Mouse (Mus musculus) right cerebral cortex, postnatal 14 days (tissue): ENCODE measurements around the gene Erc1.
"Not testable (repeated sequence)": the region's sequence is repeated elsewhere in the genome, so short reads cannot be mapped to it uniquely, and the experiment has no call there.

ENCODE experiments used
- DNase-seq: peaks from one replicate; pipeline ENCODE4 v3.0.0; 2022

Gene Erc1

DNA sequence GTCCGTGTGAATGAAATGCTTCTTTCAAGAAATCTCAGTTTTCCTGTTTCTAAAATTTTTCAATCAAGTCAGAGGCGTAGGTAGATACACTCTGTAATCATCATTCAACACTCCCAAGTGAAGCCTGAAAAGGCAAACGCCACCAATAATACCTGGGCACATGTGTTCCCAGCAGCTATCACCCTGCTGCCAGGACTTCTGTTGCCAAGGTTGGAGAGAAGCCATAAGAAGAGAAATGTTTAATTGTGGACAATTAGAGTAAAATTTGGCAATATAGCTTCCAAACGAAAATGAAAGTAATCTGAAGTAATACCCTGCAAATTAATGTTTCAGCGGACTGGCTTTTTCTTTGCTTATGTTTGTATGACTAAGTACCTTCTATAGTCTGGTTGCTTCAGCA is 140.1 kb downstream of the Erc1 start:
- no peak for DNase-seq

GRCm38 (mm10) chr6:119704899-119705298 is 143.1 kb downstream of the Erc1 start:
- no peak for DNase-seq

- no peak for DNase-seq
Measured at GRCm38 (mm10) chr6:119692754-119693153, 155.2 kb downstream of the Erc1 start.

GRCm38 (mm10) chr6:119686470-119686869 is 161.5 kb downstream of the Erc1 start:
- no peak for DNase-seq

GRCm38 (mm10) chr6:119680746-119681145 is 167.2 kb downstream of the Erc1 start:
- no peak for DNase-seq

GRCm38 (mm10) chr6:119674811-119675209 is 173.2 kb downstream of the Erc1 start:
- DNase-seq: no peak

DNA sequence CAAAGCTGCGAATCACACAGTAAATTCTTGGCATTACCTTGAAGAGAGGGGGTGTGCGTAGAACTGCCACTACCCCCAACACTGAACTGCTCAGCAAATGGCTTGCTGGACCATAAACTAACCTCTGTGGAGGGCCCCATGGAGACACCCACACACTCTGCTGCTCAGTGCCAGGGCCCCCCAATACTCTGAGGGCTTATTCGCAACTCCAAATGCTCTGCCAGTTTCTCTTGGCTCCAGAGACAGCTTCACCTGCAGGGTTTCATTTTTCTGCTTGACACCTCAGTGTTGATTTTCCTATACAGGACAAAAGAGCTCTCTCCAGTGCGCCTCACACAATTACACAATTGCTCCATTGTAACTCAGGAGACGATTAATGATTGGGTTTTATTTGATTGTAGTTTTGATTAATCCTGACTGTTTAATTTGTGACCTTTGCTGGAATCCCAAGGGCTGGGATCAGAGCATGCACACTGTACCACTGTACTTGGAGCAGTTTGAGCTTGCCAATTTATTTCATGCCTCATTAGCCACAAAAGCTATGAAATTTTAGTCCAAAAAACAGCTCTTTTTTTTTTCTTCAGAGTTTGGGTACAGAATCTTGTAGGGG is 173.7 kb downstream of the Erc1 start:
- no peak for DNase-seq

GRCm38 (mm10) chr6:119669746-119670145 is 178.2 kb downstream of the Erc1 start:
- no peak for DNase-seq

- no peak for DNase-seq
Measured at GRCm38 (mm10) chr6:119662936-119663335, 185.0 kb downstream of the Erc1 start.

- DNase-seq: no peak
Measured at GRCm38 (mm10) chr6:119661081-119661493, 186.9 kb downstream of the Erc1 start.

- DNase-seq: no peak
Measured at GRCm38 (mm10) chr6:119658441-119658840, 189.5 kb downstream of the Erc1 start.

DNA sequence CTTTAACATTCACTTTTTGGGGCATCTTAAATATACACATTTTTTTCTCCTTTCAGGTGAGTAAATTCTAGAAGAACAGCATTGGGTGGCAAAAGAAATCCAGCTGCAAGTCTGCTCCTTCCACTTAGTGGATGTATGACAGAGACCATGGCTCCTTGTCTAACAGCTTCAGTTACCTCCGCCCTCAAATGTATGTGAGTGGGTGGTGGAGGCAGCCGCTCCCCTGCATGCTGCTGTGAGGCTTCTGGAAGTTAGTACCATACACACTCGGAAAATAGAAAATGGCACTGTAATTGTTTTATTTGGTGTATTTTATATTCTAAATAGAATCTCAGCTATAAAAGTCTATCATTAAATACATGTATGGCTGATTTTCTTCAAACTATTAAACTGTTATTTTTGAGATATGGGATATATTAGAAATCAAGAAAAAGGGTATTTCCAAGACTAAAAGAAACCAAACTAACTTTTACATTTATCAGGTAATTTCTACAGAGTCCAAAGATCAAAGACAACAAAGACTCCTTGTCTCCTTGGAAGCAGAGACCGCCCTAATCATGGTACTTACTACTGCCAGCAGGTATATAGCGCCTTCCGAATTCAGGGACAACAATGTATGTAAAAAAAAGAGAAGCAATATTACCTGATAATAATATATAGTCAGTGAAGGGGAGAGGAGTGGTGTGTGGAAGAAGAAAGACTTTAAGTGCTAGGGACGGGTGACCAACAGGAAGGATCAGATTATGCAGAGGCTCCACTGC is 190.4 kb downstream of the Erc1 start:
- DNase-seq: no peak

DNA sequence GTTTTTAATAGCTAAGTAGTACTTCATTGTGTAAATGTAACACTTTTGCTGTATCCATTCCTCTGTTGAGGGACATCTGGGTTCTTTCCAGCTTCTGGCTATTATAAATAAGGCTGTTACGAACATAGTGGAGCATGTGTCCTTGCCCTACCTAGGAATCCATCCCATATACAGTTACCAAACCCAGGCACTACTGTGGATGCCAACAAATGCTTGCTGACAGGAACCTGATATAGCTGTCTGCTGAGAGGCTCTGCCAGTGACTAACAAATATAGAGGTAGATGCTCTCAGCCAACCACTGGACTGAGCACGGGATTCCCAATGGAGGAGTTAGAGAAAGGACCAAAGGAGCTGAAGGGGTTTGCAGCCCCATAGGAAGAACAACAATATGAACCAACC is 193.2 kb downstream of the Erc1 start:
- not testable (repeated sequence) for DNase-seq

DNA sequence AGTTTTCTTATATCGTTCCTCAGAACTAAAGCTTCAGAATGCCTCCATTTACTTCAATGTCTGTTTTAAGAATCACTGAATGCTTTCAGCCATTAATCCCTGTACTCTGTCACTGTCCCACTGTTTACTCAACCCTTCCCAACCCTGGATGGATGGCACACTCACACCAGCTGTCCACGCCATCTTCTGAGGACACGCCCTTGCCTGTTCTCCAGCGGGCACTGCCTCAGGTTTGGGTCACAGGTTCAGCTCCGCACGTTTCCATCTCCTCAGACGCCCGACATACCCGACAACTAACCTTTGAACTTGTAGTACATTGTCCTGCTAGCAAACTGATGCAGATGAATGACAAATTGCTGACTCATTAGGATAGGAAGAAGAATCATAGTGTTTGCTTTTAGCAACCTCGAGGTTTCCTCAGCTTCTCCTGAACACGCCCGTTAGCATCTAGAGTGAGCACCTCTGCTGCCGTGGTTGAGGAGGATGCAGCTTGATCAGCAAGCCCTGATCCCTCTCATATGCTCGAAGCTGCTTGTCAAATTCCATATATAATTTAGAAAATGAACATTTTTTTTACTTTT is 204.0 kb downstream of the Erc1 start:
- DNase-seq: no peak

- DNase-seq: no peak
Measured at GRCm38 (mm10) chr6:119643178-119643728, 204.7 kb downstream of the Erc1 start.

DNA sequence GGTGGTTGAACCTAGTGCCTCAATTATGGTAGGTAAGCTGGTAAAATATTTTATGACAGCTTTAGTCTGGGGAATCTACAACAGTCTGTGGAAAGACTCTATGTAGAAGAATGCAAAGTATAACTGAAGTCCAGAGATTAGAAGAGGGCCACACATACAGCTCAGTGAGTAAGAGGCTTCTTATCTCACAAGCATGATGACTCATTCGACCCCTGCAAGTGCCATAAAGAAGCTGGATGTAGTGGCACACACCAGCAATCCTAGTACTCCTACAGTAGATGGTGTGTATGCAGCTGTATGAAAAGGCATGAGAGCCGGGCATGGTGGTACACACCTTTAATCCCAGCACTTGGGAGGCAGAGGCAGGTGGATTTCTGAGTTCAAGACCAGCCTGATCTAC is 205.2 kb downstream of the Erc1 start:
- no peak for DNase-seq

- DNase-seq: no peak
Measured at GRCm38 (mm10) chr6:119635629-119636028, 212.3 kb downstream of the Erc1 start.

GRCm38 (mm10) chr6:119630622-119631021 is 217.3 kb downstream of the Erc1 start:
- DNase-seq: no peak

DNA sequence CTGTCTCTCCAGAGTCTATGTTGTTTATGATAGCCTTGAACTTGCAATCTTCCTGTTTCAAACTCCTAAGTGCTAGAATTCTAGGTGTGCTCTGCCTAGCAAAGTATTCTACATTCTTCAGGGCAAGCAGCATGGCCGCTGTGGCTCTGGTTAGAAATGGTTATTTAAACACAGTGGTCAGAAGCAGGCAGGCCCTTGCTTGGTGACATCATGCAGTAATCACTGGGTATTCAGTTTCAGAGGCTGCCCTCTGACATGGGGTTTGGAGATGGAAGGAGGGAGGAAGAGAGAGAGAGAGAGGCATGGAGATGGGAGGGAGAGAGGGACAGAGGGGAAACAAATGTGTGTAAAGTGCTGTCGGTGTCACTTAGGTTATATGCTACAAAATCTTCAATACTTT is 246.6 kb downstream of the Erc1 start:
- no peak for DNase-seq

GRCm38 (mm10) chr6:119595440-119595839 is 252.5 kb downstream of the Erc1 start:
- no peak for DNase-seq

DNA sequence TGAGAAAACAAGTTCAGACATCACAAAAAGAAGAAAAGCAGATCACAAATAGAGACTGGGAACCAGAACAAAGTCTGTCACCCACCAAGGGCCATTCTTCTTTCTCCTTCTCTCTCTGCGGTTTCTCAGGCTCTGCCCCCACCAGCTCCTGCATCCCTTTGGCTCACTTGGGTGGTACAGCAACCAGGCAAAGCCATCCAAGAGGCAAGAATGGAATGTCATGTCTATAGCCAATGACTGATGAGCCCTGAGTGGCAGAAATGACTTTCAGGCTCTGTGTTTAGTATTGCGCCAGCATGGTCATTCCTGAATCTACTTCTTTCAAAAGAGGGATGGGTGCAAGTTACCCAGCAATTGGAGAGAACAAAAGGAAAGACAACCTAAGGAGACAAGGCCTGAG is 257.1 kb downstream of the Erc1 start:
- DNase-seq: no peak

- no peak for DNase-seq
Measured at GRCm38 (mm10) chr6:119587897-119588296, 260.1 kb downstream of the Erc1 start.

DNA sequence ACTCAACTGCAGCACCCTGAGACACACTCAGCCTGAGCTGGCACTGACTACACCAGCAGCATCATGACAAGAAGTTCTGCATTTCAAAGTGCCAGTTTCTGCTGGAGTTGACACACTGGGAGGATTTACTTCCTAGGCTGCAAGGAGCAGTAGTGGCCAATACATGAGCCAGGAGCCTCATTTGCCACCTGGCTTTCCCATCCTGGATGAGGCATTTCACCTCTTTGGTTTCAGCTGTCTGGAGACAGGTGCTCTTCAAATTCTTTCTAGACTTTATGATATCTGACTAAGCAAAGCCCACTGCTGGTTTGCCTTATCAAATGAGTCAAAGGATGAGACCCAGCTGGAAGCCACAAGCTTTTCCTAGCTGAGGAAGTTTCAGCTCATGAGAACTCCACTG is 260.5 kb downstream of the Erc1 start:
- no peak for DNase-seq
